Mouse (Mus musculus) lung, postnatal 25 days (tissue): ENCODE data around the gene Gnb5.

Experiments used
- DNase-seq: peaks from one replicate; pipeline ENCODE4 v3.0.0; 2022; ENCODE audit warnings: low spot score

Gene Gnb5

GRCm38 (mm10) chr9:75307015-75307414, 927 bp downstream of the Gnb5 start:
- no peak for DNase-seq

GRCm38 (mm10) chr9:75308621-75309020, 2.5 kb downstream of the Gnb5 start:
- DNase-seq, result no peak

GRCm38 (mm10) chr9:75312008-75312407, 5.9 kb downstream of the Gnb5 start:
- DNase-seq, result peak; percentile 67

GRCm38 (mm10) chr9:75313138-75313831, 7.2 kb downstream of the Gnb5 start:
- DNase-seq, result no peak

- DNase-seq, result peak; percentile 68
Measured at GRCm38 (mm10) chr9:75313832-75314516, 7.9 kb downstream of the Gnb5 start.

GRCm38 (mm10) chr9:75314517-75315105, 8.5 kb downstream of the Gnb5 start:
- DNase-seq, result no peak

- DNase-seq, result no peak
Measured at GRCm38 (mm10) chr9:75315238-75315637, 9.2 kb downstream of the Gnb5 start.

- DNase-seq, result no peak
Measured at GRCm38 (mm10) chr9:75316771-75317170, 10.7 kb downstream of the Gnb5 start.

GRCm38 (mm10) chr9:75318196-75318595, 12.1 kb downstream of the Gnb5 start:
- DNase-seq, result no peak

GRCm38 (mm10) chr9:75319365-75319764, 13.3 kb downstream of the Gnb5 start:
- no peak for DNase-seq

GRCm38 (mm10) chr9:75322099-75322885, 16.2 kb downstream of the Gnb5 start:
- DNase-seq, result no peak

- DNase-seq, result no peak
Measured at GRCm38 (mm10) chr9:75328047-75328446, 22.0 kb downstream of the Gnb5 start.

- DNase-seq, result no peak
Measured at GRCm38 (mm10) chr9:75330821-75331220, 24.7 kb downstream of the Gnb5 start.

- DNase-seq, result no peak
Measured at GRCm38 (mm10) chr9:75334440-75334839, 28.4 kb downstream of the Gnb5 start.

GRCm38 (mm10) chr9:75338016-75338415, 31.9 kb downstream of the Gnb5 start:
- no peak for DNase-seq

GRCm38 (mm10) chr9:75342433-75342832, 36.3 kb downstream of the Gnb5 start:
- no peak for DNase-seq

GRCm38 (mm10) chr9:75347458-75347857, 41.4 kb downstream of the Gnb5 start, which contains the start of gene Bcl2l10:
Gene Bcl2l10 (plus strand): TSS chr9:75347758.
- no peak for DNase-seq

GRCm38 (mm10) chr9:75348066-75348465, 42.0 kb downstream of the Gnb5 start:
- DNase-seq, result no peak

- no peak for DNase-seq
Measured at GRCm38 (mm10) chr9:75348641-75349040, 42.6 kb downstream of the Gnb5 start.

- DNase-seq, result no peak
Measured at GRCm38 (mm10) chr9:75353094-75353493, 47.0 kb downstream of the Gnb5 start.

GRCm38 (mm10) chr9:75355783-75356182, 49.7 kb downstream of the Gnb5 start:
- no peak for DNase-seq

GRCm38 (mm10) chr9:75357087-75357654, 51.1 kb downstream of the Gnb5 start:
- DNase-seq, result no peak
